Mouse (Mus musculus) myocyte (in vitro differentiated cells): ENCODE results near the gene Mycbp2. TPM values are rescaled to one million over a fixed set of nuclear protein-coding genes. Genes with fewer than 3 reads are reported as not detected.
A peak's percentile ranks its signal among the peaks of the same experiment; 100 is the strongest.

Source experiments
- H3K27me3 ChIP-seq: one replicate; pipeline ENCODE4 v1.6.1; 2011; ENCODE audit not compliant: control insufficient read depth, insufficient read depth, insufficient read length
- H3K36me3 ChIP-seq: one replicate; pipeline ENCODE4 v1.6.1; 2011; ENCODE audit not compliant: control insufficient read depth, insufficient read depth
- H3K4me2 ChIP-seq: one replicate; pipeline ENCODE4 v1.6.1; 2011; ENCODE audit warnings: low read depth, control low read depth
- H3K4me3 ChIP-seq: one replicate; pipeline ENCODE4 v1.5.1; 2011; ENCODE audit warnings: mild to moderate bottlenecking, control low read depth, moderate library complexity
- H3K79me2 ChIP-seq: one replicate; pipeline ENCODE4 v1.6.1; 2011; ENCODE audit not compliant: control insufficient read depth, insufficient read depth
- H3ac ChIP-seq: one replicate; pipeline ENCODE4 v1.6.1; 2011; ENCODE audit not compliant: control insufficient read depth, insufficient read length
- CEBPB ChIP-seq: IDR thresholded peaks from 2 replicates; pipeline ENCODE4 v1.6.1; 2011; ENCODE audit warnings: mild to moderate bottlenecking, moderate library complexity; ENCODE audit not compliant: poor library complexity, insufficient read depth, severe bottlenecking
- E2F4 ChIP-seq: IDR thresholded peaks from one replicate; pipeline ENCODE4 v1.6.1; 2011; ENCODE audit warnings: mild to moderate bottlenecking, control low read depth, moderate library complexity; ENCODE audit not compliant: insufficient read depth
- MAX ChIP-seq: IDR thresholded peaks from one replicate; pipeline ENCODE4 v1.6.1; 2011; ENCODE audit warnings: low read depth, mild to moderate bottlenecking, control low read depth
- MYOD1 ChIP-seq, 3 experiments: IDR thresholded peaks; one replicate each; pipeline ENCODE4 v1.6.1; 2011; ENCODE audit warnings: control low read depth in 2 of 3, low read depth in 2 of 3, mild to moderate bottlenecking in 2 of 3, moderate library complexity in 1 of 3; ENCODE audit not compliant: insufficient read length in 2 of 3, control insufficient read depth in 1 of 3
- MYOG ChIP-seq, 3 experiments: IDR thresholded peaks; one replicate each; pipeline ENCODE4 v1.6.1; 2011; ENCODE audit warnings: control low read depth in 2 of 3, low read depth in 2 of 3, mild to moderate bottlenecking in 2 of 3; ENCODE audit not compliant: insufficient read length in 2 of 3, control insufficient read depth in 1 of 3, insufficient read depth in 1 of 3
- POLR2A ChIP-seq: IDR thresholded peaks from one replicate; pipeline ENCODE4 v1.6.1; 2011; ENCODE audit warnings: low read depth, mild to moderate bottlenecking, control low read depth, moderate library complexity; ENCODE audit not compliant: insufficient read length
- POLR2AphosphoS2 ChIP-seq: IDR thresholded peaks from one replicate; pipeline ENCODE4 v1.6.1; 2011; ENCODE audit warnings: low read depth, control low read depth; ENCODE audit not compliant: insufficient read length
- REST ChIP-seq: IDR thresholded peaks from one replicate; pipeline ENCODE4 v1.6.1; 2011; ENCODE audit warnings: mild to moderate bottlenecking, control low read depth, moderate library complexity; ENCODE audit not compliant: insufficient read depth, insufficient read length
- SRF ChIP-seq: IDR thresholded peaks from one replicate; pipeline ENCODE4 v1.6.1; 2011; ENCODE audit warnings: low read depth; ENCODE audit not compliant: control insufficient read depth, insufficient read length
- TCF12 ChIP-seq: IDR thresholded peaks from one replicate; pipeline ENCODE4 v1.6.1; 2011; ENCODE audit warnings: mild to moderate bottlenecking, control low read depth; ENCODE audit not compliant: poor library complexity, insufficient read depth, severe bottlenecking
- TCF3 ChIP-seq: IDR thresholded peaks from one replicate; pipeline ENCODE4 v1.6.1; 2011; ENCODE audit warnings: low read depth, control low read depth; ENCODE audit not compliant: insufficient read length
- USF1 ChIP-seq: IDR thresholded peaks from one replicate; pipeline ENCODE4 v1.6.1; 2011; ENCODE audit warnings: low read depth, mild to moderate bottlenecking, control low read depth, moderate library complexity
- polyA plus RNA-seq: library from polyadenylated mRNA; unstranded; fragments of >200 nt; fragmentation: generic; extraction: Trizol; gene quantifications from one replicate; pipeline ENCODE4 v1.2.1, GENCODE M21; 2012; ENCODE audit warnings: missing spikeins

The Mycbp2 gene
- polyA plus RNA-seq, 1 experiment, result 7.7 TPM

DNA sequence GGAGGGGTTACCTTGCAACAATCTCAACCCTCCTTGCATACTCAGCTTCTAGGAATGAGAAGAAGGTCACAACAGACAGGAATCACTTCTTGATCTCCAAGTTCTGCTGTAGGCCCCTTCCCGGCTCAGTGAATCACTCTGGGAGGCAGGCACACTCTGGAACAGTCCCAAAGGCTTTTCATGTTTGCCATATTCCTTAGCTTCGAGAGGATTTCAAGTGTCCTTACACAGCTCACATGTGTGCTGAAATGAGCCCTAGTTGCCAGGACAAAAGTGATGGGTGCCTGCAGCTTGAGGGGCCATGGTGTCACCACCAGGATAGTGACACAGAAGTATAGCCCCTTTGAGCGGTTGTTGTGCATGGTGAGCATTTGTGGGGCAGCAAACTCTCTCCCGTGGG lies 273.9 kb downstream of the Mycbp2 start:
- Histone ChIP-seq H3K4me3 (no peak overlapping the region), H3K4me2 (no peak overlapping the region), H3ac (no peak overlapping the region), H3K79me2 (no peaks in the 10 kb centered on the region), H3K36me3 (peaks cover 31% of the 10 kb centered on the region), H3K27me3 (no peaks in the 10 kb centered on the region)
- TF ChIP-seq MAX (no peak), POLR2AphosphoS2 (no peak), E2F4 (no peak), CEBPB (no peak), TCF3 (no peak), POLR2A (no peak), MYOD1 (IDR thresholded peaks at IDR 0.05; ENCODE audit: control insufficient read depth in 1 of 3, insufficient read length in 2 of 3, low read depth in 2 of 3) (no peak), SRF (no peak)

DNA sequence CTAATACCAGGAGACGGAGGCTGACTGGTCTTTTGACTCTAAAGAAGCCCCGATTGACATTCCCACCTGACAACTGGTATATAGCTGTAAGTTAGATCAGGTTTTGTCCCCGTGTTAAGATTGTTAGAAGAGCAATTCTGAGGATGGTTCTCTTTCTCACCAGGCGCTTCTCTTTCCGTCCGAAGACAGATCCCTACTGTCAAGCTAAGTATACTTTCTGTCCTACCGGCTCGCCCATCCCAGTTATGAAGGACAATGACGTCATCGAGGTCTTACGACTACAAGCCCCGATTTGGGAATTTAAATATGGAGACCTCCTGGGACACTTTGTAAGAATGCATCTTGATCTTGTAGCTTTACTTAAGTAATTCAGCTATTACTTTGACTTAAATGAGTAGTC lies 275.1 kb downstream of the Mycbp2 start:
- TF ChIP-seq MAX (no peak), POLR2AphosphoS2 (no peak), CEBPB (no peak), TCF12 (no peak), E2F4 (no peak), MYOD1 (IDR thresholded peaks at IDR 0.05; ENCODE audit: control insufficient read depth in 1 of 3, insufficient read length in 2 of 3, low read depth in 2 of 3) (no peak), SRF (no peak), MYOG (IDR thresholded peaks at IDR 0.05; ENCODE audit: control insufficient read depth in 1 of 3, insufficient read depth in 1 of 3, insufficient read length in 2 of 3, low read depth in 2 of 3) (no peak), REST (no peak), POLR2A (no peak), USF1 (no peak), TCF3 (no peak)
- peaks cover 22% of the 10 kb centered on the region for H3K36me3 ChIP-seq
- H3K79me2 ChIP-seq, result no peaks in the 10 kb centered on the region
- H3K4me3 ChIP-seq, result peak overlapping the region; percentile 47
- H3K27me3 ChIP-seq, result no peaks in the 10 kb centered on the region
- H3ac ChIP-seq, result no peak overlapping the region
- H3K4me2 ChIP-seq, result no peak overlapping the region

DNA sequence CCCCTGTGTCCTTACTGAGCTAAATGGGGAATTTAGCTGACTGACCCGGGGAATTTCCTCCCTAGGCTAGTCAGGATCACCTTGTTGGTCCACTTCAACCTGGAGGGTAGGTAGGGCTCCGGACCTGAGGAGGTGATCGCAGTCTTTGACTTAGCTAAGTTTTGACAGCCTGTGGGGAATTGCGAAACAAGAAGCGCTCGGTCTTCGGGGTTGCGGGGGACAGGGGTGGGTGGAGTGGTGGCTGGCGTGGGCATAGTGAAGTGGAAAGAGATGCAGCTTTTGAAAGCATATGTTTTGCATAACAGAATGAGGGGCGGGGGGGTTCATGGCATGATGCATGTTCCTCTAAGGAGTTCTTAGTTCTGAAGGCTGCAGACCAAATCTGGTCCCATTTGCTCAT lies 275.8 kb downstream of the Mycbp2 start:
- H3K4me3 ChIP-seq, result peak overlapping the region; percentile 47
- no peaks in the 10 kb centered on the region for H3K27me3 ChIP-seq
- H3K4me2 ChIP-seq, result peak overlapping the region; percentile 93
- H3K36me3 ChIP-seq, result peaks cover 19% of the 10 kb centered on the region
- no peak for TF ChIP-seq USF1
- TF ChIP-seq POLR2AphosphoS2, result no peak
- TF ChIP-seq TCF12, result no peak
- TF ChIP-seq POLR2A, result no peak
- H3ac ChIP-seq, result peak overlapping the region; percentile 30
- H3K79me2 ChIP-seq, result no peaks in the 10 kb centered on the region

GRCm38 (mm10) chr14:103069864-103070611 lies 276.6 kb downstream of the Mycbp2 start, which contains the start of gene Cln5:
Cln5 (plus strand) TSS chr14:103070216.
- Histone ChIP-seq H3K27me3 (no peaks in the 10 kb centered on the region), H3K4me3 (peak within 1 kb of the TSS; percentile 47), H3ac (peak within 1 kb of the TSS; percentile 30), H3K79me2 (no peaks in the 10 kb centered on the region), H3K36me3 (peaks cover 17% of the 10 kb centered on the region), H3K4me2 (peak within 1 kb of the TSS; percentile 93)
- peak; percentile 65 for TF ChIP-seq USF1
- no peak for TF ChIP-seq SRF
- TF ChIP-seq POLR2AphosphoS2, result peak; percentile 77
- peak; percentile 76 for TF ChIP-seq POLR2A
- TF ChIP-seq MYOG (IDR thresholded peaks at IDR 0.05; ENCODE audit: control insufficient read depth in 1 of 3, insufficient read depth in 1 of 3, insufficient read length in 2 of 3, low read depth in 2 of 3), result no peak
- TF ChIP-seq E2F4, result no peak
- peak; percentile 59; the same call in 1 of the 2 replicates for TF ChIP-seq CEBPB

- peak overlapping the region; percentile 30 for H3ac ChIP-seq
- H3K27me3 ChIP-seq, result no peaks in the 10 kb centered on the region
- TF ChIP-seq REST (no peak), POLR2A (no peak), SRF (no peak), TCF12 (no peak), MYOD1 (IDR thresholded peaks at IDR 0.05; ENCODE audit: control insufficient read depth in 1 of 3, insufficient read length in 2 of 3, low read depth in 2 of 3) (no peak), E2F4 (no peak), USF1 (no peak), TCF3 (no peak), CEBPB (no peak), POLR2AphosphoS2 (no peak), MYOG (IDR thresholded peaks at IDR 0.05; ENCODE audit: control insufficient read depth in 1 of 3, insufficient read depth in 1 of 3, insufficient read length in 2 of 3, low read depth in 2 of 3) (no peak), MAX (no peak)
- no peaks in the 10 kb centered on the region for H3K79me2 ChIP-seq
- peak overlapping the region; percentile 77 for H3K4me2 ChIP-seq
- peaks cover 11% of the 10 kb centered on the region for H3K36me3 ChIP-seq
- H3K4me3 ChIP-seq, result peak overlapping the region; percentile 47
Observed at GRCm38 (mm10) chr14:103069465-103069863, 277.1 kb downstream of the Mycbp2 start.
